Mouse (Mus musculus): ENCODE results near the gene Lrp4.

Gene Lrp4

GRCm38 (mm10) chr2:91492071-91492635 lies 34.8 kb downstream of the Lrp4 start:
- no peak for DNase-seq

GRCm38 (mm10) chr2:91493981-91494380 lies 36.7 kb downstream of the Lrp4 start:
- no peak for DNase-seq

GRCm38 (mm10) chr2:91498093-91498719 lies 40.9 kb downstream of the Lrp4 start:
- DNase-seq, result no peak

DNA sequence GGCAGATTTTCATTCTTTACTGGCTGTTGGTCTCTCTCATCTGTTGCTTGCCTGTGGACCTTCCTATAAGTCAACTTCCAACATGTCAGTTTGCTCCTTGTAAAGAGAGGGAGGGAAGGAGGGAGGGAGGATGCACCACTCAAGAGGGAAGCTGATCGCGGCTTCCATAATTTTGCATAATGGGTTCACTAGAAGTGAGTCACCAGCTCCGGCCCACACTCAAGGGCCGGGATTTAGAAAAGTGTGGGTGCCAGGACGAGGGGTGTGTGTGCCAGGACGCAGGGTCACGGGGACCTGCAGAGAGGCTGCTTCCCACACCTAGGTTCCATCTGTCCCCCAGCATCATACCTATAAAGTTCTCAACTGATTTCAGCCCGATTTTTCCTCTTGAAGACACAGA lies 50.8 kb downstream of the Lrp4 start:
- DNase-seq, result no peak

GRCm38 (mm10) chr2:91517186-91517585 lies 59.9 kb downstream of the Lrp4 start:
- DNase-seq, result no peak

DNA sequence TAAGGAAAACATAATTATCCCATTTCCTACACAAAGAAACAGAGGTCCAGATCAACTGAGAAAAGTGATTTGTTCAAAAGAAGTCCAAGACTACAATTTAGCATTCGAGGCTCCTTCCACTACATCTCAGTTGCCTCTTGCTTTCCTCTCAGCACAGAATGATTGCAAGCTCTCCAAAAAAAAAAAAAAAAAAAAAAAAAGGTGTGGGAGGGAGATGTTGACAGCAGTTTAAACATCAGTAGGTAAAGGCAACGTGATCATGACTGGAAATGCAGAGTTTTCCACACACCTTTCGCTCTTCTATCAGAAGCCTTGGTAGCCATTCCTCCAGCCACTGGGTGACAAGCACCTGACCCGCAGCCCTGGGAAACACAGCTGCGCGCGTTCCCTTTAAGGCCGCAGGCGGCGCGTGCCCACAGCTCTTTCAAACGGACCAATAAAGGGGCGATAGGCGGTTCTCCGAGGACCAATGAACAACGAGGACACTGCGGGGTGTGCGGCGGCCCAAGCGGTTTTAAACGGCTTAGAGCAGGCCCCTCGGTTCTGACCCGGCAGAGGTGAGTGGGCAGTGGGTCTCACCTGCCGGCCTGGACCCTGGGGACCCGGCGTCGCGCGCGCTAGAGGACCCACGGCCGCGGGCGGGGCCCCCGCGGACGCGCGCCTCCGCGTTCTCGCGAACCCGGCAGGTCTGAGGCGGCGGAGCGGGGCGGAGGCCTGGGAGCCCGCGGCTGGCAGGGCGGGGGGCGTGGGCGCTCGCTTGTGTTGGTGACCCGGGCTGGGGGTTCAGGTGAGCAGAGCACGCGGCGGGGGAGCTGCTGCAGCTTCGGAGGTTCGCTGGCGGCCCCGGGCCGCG lies 69.2 kb downstream of the Lrp4 start, which contains the start of gene Ckap5:
Ckap5 (plus strand) TSS at position 469 of the 853 bp plus-strand sequence.
- DNase-seq, result peak; percentile 92

- no peak for DNase-seq
Observed at GRCm38 (mm10) chr2:91527147-91527486, 69.8 kb downstream of the Lrp4 start.

- peak; percentile 93 for DNase-seq
Observed at GRCm38 (mm10) chr2:91537588-91538205, 80.4 kb downstream of the Lrp4 start.

Data from kidney, adult 18-20 months (tissue).